Mouse (Mus musculus) subcutaneous adipose tissue, adult 2 months (tissue): Measurements from ENCODE around the gene Foxe3. TPM values are rescaled to one million over a fixed set of nuclear protein-coding genes. Genes with fewer than 3 reads are reported as not detected.

ENCODE experiments used
- polyA plus RNA-seq: library from polyadenylated mRNA; depleted of rRNA; stranded (reverse); fragments of >200 nt; gene quantifications from 2 replicates; pipeline ENCODE4 v1.2.3, GENCODE M21; 2012; ENCODE audit warnings: low replicate concordance; rRNA removed

Foxe3 gene
- not detected in 2 replicates for polyA plus RNA-seq

GRCm38 (mm10) chr4:114925917-114926312, at the start of gene Foxe3:
TSS of gene Foxe3 (minus strand) at chr4:114926013.

GRCm38 (mm10) chr4:114908829-114909601, 16.8 kb downstream of the Foxe3 start, which contains the start of gene Foxd2:
TSS of gene Foxd2 (minus strand) at chr4:114908873.

Other genes with a start within 250 kb of the Foxe3 start
- not detected in 2 replicates for gene Gm12830, start 104.3 kb downstream of the Foxe3 start, polyA plus RNA-seq
- 0.29 and 0.46 TPM in 2 replicates for gene Foxd2, start 17.1 kb downstream of the Foxe3 start, polyA plus RNA-seq
- gene Cmpk1, start 61.2 kb upstream of the Foxe3 start, polyA plus RNA-seq, result 16.2 and 24.0 TPM in 2 replicates
- 0.42 and 1.4 TPM in 2 replicates for gene Stil, start 74.1 kb upstream of the Foxe3 start, polyA plus RNA-seq
- 4.1 and 4.4 TPM in 2 replicates for gene Tal1, start 130.4 kb upstream of the Foxe3 start, polyA plus RNA-seq
- 3.7 and 120 TPM in 2 replicates for gene Pdzk1ip1, start 162.7 kb upstream of the Foxe3 start, polyA plus RNA-seq
- gene Cyp4x1, start 208.3 kb upstream of the Foxe3 start, polyA plus RNA-seq, result 0.40 TPM in 1 of 2 replicates, not detected in the other